Mouse (Mus musculus) MEL (cell line): Measurements from ENCODE around the gene Gpn3. TPM values are rescaled to one million over a fixed set of nuclear protein-coding genes. Genes with fewer than 3 reads are reported as not detected.

Experiments used
- DNase-seq: peaks from one replicate; pipeline ENCODE4 v3.0.0; 2011; ENCODE audit warnings: low read depth, low spot score
- H3K27ac ChIP-seq: 2 replicates; pipeline ENCODE4 v1.5.1; 2012; ENCODE audit warnings: low read depth, mild to moderate bottlenecking, control low read depth, low read length, moderate library complexity; ENCODE audit not compliant: control insufficient read depth
- H3K27me3 ChIP-seq, 2 experiments: fragments of 150-350 bp in 1 of 2; sonication (generic) in 1 of 2; 2 replicates each; pipeline ENCODE4 v1.6.1; 2012; ENCODE audit warnings: low read length in 2 of 2, mild to moderate bottlenecking in 2 of 2, improper control_type of control experiment in 1 of 2, moderate library complexity in 1 of 2; ENCODE audit not compliant: insufficient read depth in 2 of 2, control insufficient read depth in 1 of 2
- H3K36me3 ChIP-seq, 2 experiments: 2 replicates each; pipeline ENCODE4 v1.6.1; 2012 to 2014; ENCODE audit warnings: low read length in 2 of 2, improper control_type of control experiment in 1 of 2, inconsistent platforms in 1 of 2, mild to moderate bottlenecking in 1 of 2; ENCODE audit not compliant: insufficient read depth in 2 of 2, control insufficient read depth in 1 of 2
- H3K4me1 ChIP-seq, 2 experiments: fragments of 150-350 bp in 1 of 2; sonication (generic) in 1 of 2; 2 replicates each; pipeline ENCODE4 v1.6.1; 2012; ENCODE audit warnings: low read length in 2 of 2, improper control_type of control experiment in 1 of 2, mild to moderate bottlenecking in 1 of 2; ENCODE audit not compliant: insufficient read depth in 2 of 2, control insufficient read depth in 1 of 2
- H3K4me3 ChIP-seq, 2 experiments: fragments of 150-350 bp in 1 of 2; sonication (generic) in 1 of 2; 2 replicates each; pipeline ENCODE4 v1.5.1; 2012; ENCODE audit warnings: low read depth in 2 of 2, low read length in 2 of 2, mild to moderate bottlenecking in 2 of 2, moderate library complexity in 2 of 2, control low read depth in 1 of 2, improper control_type of control experiment in 1 of 2; ENCODE audit not compliant: control insufficient read depth in 1 of 2, insufficient read depth in 1 of 2
- H3K79me2 ChIP-seq: 2 replicates; pipeline ENCODE4 v1.6.1; 2012; ENCODE audit warnings: mild to moderate bottlenecking, low read length, moderate library complexity; ENCODE audit not compliant: control insufficient read depth, poor library complexity, insufficient read depth
- H3K9ac ChIP-seq: 2 replicates; pipeline ENCODE4 v1.6.1; 2012; ENCODE audit warnings: low read depth, mild to moderate bottlenecking, control low read depth, low read length, moderate library complexity; ENCODE audit not compliant: control insufficient read depth, poor library complexity, severe bottlenecking
- H3K9me3 ChIP-seq: fragments of 150-350 bp; sonication (generic); replicated peaks from 2 replicates; pipeline ENCODE4 v1.6.1; 2012; ENCODE audit warnings: mild to moderate bottlenecking, low read length, improper control_type of control experiment, moderate library complexity; ENCODE audit not compliant: insufficient read depth
- BHLHE40 ChIP-seq: IDR thresholded peaks from 2 replicates; pipeline ENCODE4 v1.6.1; 2012; ENCODE audit warnings: low read depth, mild to moderate bottlenecking, inconsistent platforms, low read length, improper control_type of control experiment, borderline replicate concordance
- CHD1 ChIP-seq: IDR thresholded peaks from 2 replicates; pipeline ENCODE4 v1.6.1; 2012; ENCODE audit warnings: low read depth, mild to moderate bottlenecking, inconsistent platforms, low read length, improper control_type of control experiment
- CHD2 ChIP-seq: IDR thresholded peaks from 2 replicates; pipeline ENCODE4 v1.6.1; 2011; ENCODE audit warnings: low read length, improper control_type of control experiment
- E2F4 ChIP-seq: IDR thresholded peaks from 2 replicates; pipeline ENCODE4 v1.6.1; 2011; ENCODE audit warnings: low read depth, low read length, improper control_type of control experiment, borderline replicate concordance
- ELF1 ChIP-seq: IDR thresholded peaks from 2 replicates; pipeline ENCODE4 v1.6.1; 2014; ENCODE audit warnings: low read depth, mild to moderate bottlenecking, inconsistent platforms, low read length, improper control_type of control experiment, moderate library complexity
- EP300 ChIP-seq, 2 experiments: IDR thresholded peaks; 2 replicates each; pipeline ENCODE4 v1.6.1; 2011; ENCODE audit warnings: improper control_type of control experiment in 2 of 2, low read length in 2 of 2, low read depth in 1 of 2, mild to moderate bottlenecking in 1 of 2
- ETS1 ChIP-seq: IDR thresholded peaks from 2 replicates; pipeline ENCODE4 v1.6.1; 2012; ENCODE audit warnings: low read depth, mild to moderate bottlenecking, inconsistent platforms, low read length, improper control_type of control experiment, moderate library complexity
- GABPA ChIP-seq: IDR thresholded peaks from 2 replicates; pipeline ENCODE4 v1.6.1; 2012; ENCODE audit warnings: low read depth, mild to moderate bottlenecking, inconsistent platforms, low read length, improper control_type of control experiment, moderate library complexity
- GATA1 ChIP-seq: IDR thresholded peaks from 2 replicates; pipeline ENCODE4 v1.6.1; 2011; ENCODE audit warnings: low read depth, low read length, improper control_type of control experiment
- HCFC1 ChIP-seq: IDR thresholded peaks from 2 replicates; pipeline ENCODE4 v1.6.1; 2012; ENCODE audit warnings: low read depth, mild to moderate bottlenecking, inconsistent platforms, low read length, improper control_type of control experiment, moderate library complexity
- JUND ChIP-seq: IDR thresholded peaks from 2 replicates; pipeline ENCODE4 v1.6.1; 2011; ENCODE audit warnings: low read depth, mild to moderate bottlenecking, improper control_type of control experiment, low read length
- MAFK ChIP-seq: IDR thresholded peaks from 2 replicates; pipeline ENCODE4 v1.6.1; 2011; ENCODE audit warnings: low read depth, mild to moderate bottlenecking, low read length, improper control_type of control experiment, borderline replicate concordance
- MAX ChIP-seq: IDR thresholded peaks from 2 replicates; pipeline ENCODE4 v1.6.1; 2011; ENCODE audit warnings: low read length, improper control_type of control experiment
- MAZ ChIP-seq: IDR thresholded peaks from 2 replicates; pipeline ENCODE4 v1.6.1; 2012; ENCODE audit warnings: low read depth, mild to moderate bottlenecking, inconsistent platforms, low read length, improper control_type of control experiment
- MEF2A ChIP-seq: IDR thresholded peaks from 2 replicates; pipeline ENCODE4 v1.6.1; 2014; ENCODE audit warnings: low read depth, mild to moderate bottlenecking, inconsistent platforms, low read length, improper control_type of control experiment; ENCODE audit not compliant: poor library complexity, insufficient replicate concordance, severe bottlenecking; ENCODE audit errors: extremely low read depth
- MXI1 ChIP-seq: IDR thresholded peaks from 2 replicates; pipeline ENCODE4 v1.6.1; 2011; ENCODE audit warnings: mild to moderate bottlenecking, low read depth, low read length, improper control_type of control experiment
- NELFE ChIP-seq: IDR thresholded peaks from 2 replicates; pipeline ENCODE4 v1.6.1; 2011; ENCODE audit warnings: low read depth, low read length, improper control_type of control experiment
- NRF1 ChIP-seq: IDR thresholded peaks from 2 replicates; pipeline ENCODE4 v1.6.1; 2014; ENCODE audit warnings: low read depth, mild to moderate bottlenecking, inconsistent platforms, low read length, improper control_type of control experiment, moderate library complexity; ENCODE audit not compliant: poor library complexity, insufficient read depth, severe bottlenecking
- POLR2AphosphoS5 ChIP-seq: IDR thresholded peaks from 2 replicates; pipeline ENCODE4 v1.6.1; 2012; ENCODE audit warnings: low read depth, borderline replicate concordance, mild to moderate bottlenecking, inconsistent platforms, low read length, moderate library complexity, mixed read lengths
- RAD21 ChIP-seq: IDR thresholded peaks from 2 replicates; pipeline ENCODE4 v1.6.1; 2011; ENCODE audit warnings: mild to moderate bottlenecking, low read depth, low read length, improper control_type of control experiment
- RCOR1 ChIP-seq: IDR thresholded peaks from 2 replicates; pipeline ENCODE4 v1.6.1; 2012; ENCODE audit warnings: low read depth, mild to moderate bottlenecking, inconsistent platforms, low read length, improper control_type of control experiment
- SIN3A ChIP-seq: IDR thresholded peaks from 2 replicates; pipeline ENCODE4 v1.6.1; 2012; ENCODE audit warnings: low read length, improper control_type of control experiment, inconsistent platforms
- TAL1 ChIP-seq: IDR thresholded peaks from 2 replicates; pipeline ENCODE4 v1.6.1; 2012; ENCODE audit warnings: mild to moderate bottlenecking, inconsistent platforms, low read length, moderate library complexity, mixed read lengths
- TBP ChIP-seq: IDR thresholded peaks from 2 replicates; pipeline ENCODE4 v1.8.0; 2011; ENCODE audit warnings: low read depth, low read length, improper control_type of control experiment
- TCF12 ChIP-seq: IDR thresholded peaks from 2 replicates; pipeline ENCODE4 v1.6.1; 2014; ENCODE audit warnings: low read depth, mild to moderate bottlenecking, inconsistent platforms, low read length, improper control_type of control experiment, moderate library complexity
- UBTF ChIP-seq: IDR thresholded peaks from 2 replicates; pipeline ENCODE4 v1.6.1; 2012; ENCODE audit warnings: low read depth, mild to moderate bottlenecking, inconsistent platforms, low read length, improper control_type of control experiment, moderate library complexity, borderline replicate concordance; ENCODE audit not compliant: insufficient read depth
- USF1 ChIP-seq: IDR thresholded peaks from 2 replicates; pipeline ENCODE4 v1.6.1; 2014; ENCODE audit warnings: low read depth, mild to moderate bottlenecking, inconsistent platforms, low read length, improper control_type of control experiment, moderate library complexity
- USF2 ChIP-seq, 2 experiments: IDR thresholded peaks; 2 replicates each; pipeline ENCODE4 v1.6.1; 2011 to 2012; ENCODE audit warnings: improper control_type of control experiment in 2 of 2, low read length in 2 of 2, borderline replicate concordance in 1 of 2, inconsistent platforms in 1 of 2, low read depth in 1 of 2, mild to moderate bottlenecking in 1 of 2; ENCODE audit not compliant: insufficient read depth in 1 of 2
- ZMIZ1 ChIP-seq: IDR thresholded peaks from 2 replicates; pipeline ENCODE4 v1.6.1; 2012; ENCODE audit warnings: low read depth, mild to moderate bottlenecking, inconsistent platforms, low read length, improper control_type of control experiment, moderate library complexity
- polyA plus RNA-seq, 2 experiments: library from polyadenylated mRNA; stranded (reverse) in 1 of 2; unstranded in 1 of 2; fragments of >175 nt in 1 of 2; fragments of >200 nt in 1 of 2; gene quantifications; 2 replicates each; pipeline versions ENCODE4 v1.2.1 to v1.2.4; 2012; ENCODE audit warnings: low replicate concordance in 2 of 2, low read depth in 1 of 2; ENCODE audit not compliant: insufficient read length in 2 of 2, insufficient read depth in 1 of 2, missing spikeins in 1 of 2
- total RNA-seq: library from RNA; depleted of rRNA; stranded (reverse); fragments of 300-350 nt; gene quantifications from 2 replicates; pipeline ENCODE4 v1.2.3, GENCODE M21; 2012

Gene Gpn3
- total and polyA plus RNA-seq, 3 experiments = 85.6 to 89.9 TPM; not detected in 1

DNA sequence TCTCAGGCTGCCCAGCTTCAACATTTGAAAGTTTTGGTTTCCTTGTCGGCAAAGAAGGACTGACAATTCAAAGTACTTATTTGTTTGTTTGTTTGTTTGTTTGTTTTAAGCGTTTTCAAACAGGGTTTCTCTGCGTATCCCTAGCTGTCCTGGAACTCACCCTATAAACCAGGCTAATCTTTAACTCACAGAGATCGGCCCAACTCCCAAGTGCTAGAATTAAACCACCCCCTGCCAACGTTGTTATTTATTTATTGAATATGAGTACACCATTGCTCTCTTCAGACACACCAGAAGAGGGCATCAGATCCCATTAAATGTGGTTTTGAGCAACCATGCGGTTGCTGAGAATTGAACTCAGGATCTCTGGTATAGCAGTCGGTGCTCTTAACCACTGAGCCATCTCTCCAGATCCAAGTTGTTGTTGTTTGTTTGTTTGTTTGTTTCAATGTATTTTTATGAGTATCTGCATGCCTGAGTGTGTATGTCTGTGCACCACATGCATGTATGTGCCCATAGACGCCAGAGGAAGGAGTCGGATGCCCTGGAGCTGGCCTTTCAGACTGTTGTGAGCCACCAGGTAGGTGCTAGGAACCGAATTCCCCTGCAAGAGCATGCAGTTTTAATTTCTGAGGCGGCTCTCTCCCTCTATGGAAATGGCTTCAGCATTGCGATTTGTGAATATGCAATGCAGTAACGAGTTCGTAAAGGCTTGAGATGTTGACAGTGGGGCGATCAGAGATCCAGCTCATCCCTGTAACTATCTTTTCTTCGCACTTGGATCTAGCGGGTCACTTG, 49.8 kb downstream of the Gpn3 start, which contains the start of gene Anapc7 (continued):
- TF ChIP-seq UBTF = 0 out of 2 replicates have a peak, but pooled peaks have one; percentile 3
- TF ChIP-seq RAD21 = peak; percentile 61
- no peak for TF ChIP-seq TAL1
- TF ChIP-seq E2F4 = no peak
- 0 out of 2 replicates have a peak, but pooled peaks have one; percentile 23 for TF ChIP-seq BHLHE40
- 0 out of 2 replicates have a peak, but pooled peaks have one; percentile 38 for TF ChIP-seq MAZ

DNA sequence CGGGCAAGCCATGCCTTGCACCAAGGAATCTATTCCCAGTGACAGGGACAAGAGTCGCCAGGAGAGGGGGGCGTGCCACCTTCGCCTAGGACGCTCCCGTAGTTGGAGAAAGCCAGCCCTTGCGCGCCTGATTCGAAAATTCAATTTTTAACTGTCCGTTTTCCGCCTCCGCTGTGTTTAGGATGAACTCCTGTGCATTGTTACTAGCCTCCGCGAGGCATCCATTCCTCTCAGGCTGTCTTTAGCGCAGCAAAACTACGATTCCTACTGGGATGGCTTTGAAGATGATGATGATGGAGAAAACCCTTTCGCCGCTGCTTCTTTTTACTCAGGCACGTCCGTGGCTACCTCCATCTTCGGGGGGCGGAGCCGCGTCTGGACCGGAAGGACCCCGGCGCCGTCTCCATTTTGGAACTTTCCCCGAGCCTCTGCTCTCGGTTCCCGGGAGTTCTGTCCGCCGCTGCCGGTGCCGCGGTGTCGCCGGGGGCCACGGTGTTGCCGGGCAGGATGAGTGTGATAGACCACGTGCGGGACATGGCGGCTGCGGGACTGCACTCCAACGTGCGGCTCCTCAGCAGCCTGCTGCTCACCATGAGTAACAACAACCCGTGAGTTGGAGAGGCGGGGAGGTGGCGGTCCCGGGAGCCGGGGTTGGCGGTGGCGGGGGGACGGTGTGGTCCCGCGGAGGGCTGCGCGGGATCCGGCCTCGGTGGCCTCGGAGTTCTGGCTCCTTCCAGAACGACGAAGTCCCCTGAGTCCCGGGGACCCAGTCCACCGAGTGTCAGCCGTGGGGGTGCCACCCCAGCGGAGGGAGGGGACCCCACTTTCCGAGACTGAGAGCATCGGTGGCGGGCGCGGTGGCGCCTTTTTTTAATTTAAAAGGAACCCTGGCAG, 50.6 kb downstream of the Gpn3 start:
- Histone ChIP-seq H3K9ac (peak overlapping the region; percentile 94), H3K4me3 (peak overlapping the region; percentile 93 to 97), H3K27ac (peak overlapping the region; percentile 89), H3K36me3 (peaks cover 2 to 7% of the 10 kb centered on the region in 2 experiments; a peak in 2 of 4 replicates), H3K79me2 (peaks cover 29% of the 10 kb centered on the region), H3K27me3 (no peaks in the 10 kb centered on the region), H3K9me3 (no peaks in the 10 kb centered on the region), H3K4me1 (peaks cover 5% of the 10 kb centered on the region in 2 experiments; a peak in 3 of 4 replicates)
- DNase-seq = peak; percentile 93
- no peak for TF ChIP-seq USF2 (IDR thresholded peaks at IDR 0.05; ENCODE audit: borderline replicate concordance in 1 of 2, insufficient read depth in 1 of 2, low read depth in 1 of 2, low read length in 2 of 2)
- TF ChIP-seq CHD2 = no peak
- TF ChIP-seq HCFC1 = peak; percentile 86
- peak; percentile 38; the same call in 1 of the 2 replicates for TF ChIP-seq ZMIZ1
- peak; percentile 77 for TF ChIP-seq NELFE
- no peak for TF ChIP-seq RAD21
- no peak for TF ChIP-seq POLR2AphosphoS5
- no peak for TF ChIP-seq RCOR1
- TF ChIP-seq USF1 = no peak
- TF ChIP-seq BHLHE40 = no peak
- peak; percentile 66 for TF ChIP-seq MXI1
- TF ChIP-seq TAL1 = no peak
- TF ChIP-seq JUND = no peak
- peak; percentile 68 for TF ChIP-seq ELF1
- TF ChIP-seq E2F4 = no peak
- TF ChIP-seq MAFK = no peak
- no peak for TF ChIP-seq MEF2A
- TF ChIP-seq TBP = peak; percentile 73
- peak; percentile 78 for TF ChIP-seq SIN3A
- no peak; the same call in 1 of the 2 replicates for TF ChIP-seq ETS1
- TF ChIP-seq MAX = peak; percentile 99
- no peak for TF ChIP-seq EP300 (IDR thresholded peaks at IDR 0.05; ENCODE audit: low read depth in 1 of 2, low read length in 2 of 2)
- no peak for TF ChIP-seq TCF12
- TF ChIP-seq GABPA = no peak
- TF ChIP-seq CHD1 = no peak
- TF ChIP-seq GATA1 = no peak
- no peak for TF ChIP-seq NRF1
